Mouse (Mus musculus): ENCODE measurements around the gene Aldh4a1.

Aldh4a1 gene

DNA sequence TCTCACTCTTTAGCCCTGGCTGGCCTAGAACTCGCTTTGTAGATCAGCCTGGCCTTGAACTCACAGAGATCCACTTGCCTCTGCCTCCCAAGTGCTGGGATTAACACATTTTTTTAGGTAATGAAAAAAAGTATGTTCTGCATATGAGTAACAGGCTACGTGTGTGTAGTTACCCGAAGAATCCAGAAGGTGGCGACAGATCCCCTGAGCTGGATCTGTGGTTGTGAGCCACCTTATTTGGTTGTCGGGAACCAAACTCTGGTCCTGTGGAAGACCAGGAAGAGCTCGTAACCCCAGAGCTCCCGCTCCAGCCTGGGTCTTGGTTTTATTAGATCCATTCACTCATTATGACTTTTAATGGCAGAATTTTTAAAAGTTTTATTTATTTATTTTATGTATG lies 24.2 kb downstream of the Aldh4a1 start:
- in situ Hi-C loops (cut with MboI; ENCODE audit: unreplicated experiment in 2 of 2), result loop anchor here (5.0 to 25.0 kb wide), 6 partner anchors 35 to 1090 kb away; partner anchors contain the start of genes Htr6 (in 1 of the 2), Nbl1 (in 1 of the 2) and Padi6 (in 1 of the 2)

DNA sequence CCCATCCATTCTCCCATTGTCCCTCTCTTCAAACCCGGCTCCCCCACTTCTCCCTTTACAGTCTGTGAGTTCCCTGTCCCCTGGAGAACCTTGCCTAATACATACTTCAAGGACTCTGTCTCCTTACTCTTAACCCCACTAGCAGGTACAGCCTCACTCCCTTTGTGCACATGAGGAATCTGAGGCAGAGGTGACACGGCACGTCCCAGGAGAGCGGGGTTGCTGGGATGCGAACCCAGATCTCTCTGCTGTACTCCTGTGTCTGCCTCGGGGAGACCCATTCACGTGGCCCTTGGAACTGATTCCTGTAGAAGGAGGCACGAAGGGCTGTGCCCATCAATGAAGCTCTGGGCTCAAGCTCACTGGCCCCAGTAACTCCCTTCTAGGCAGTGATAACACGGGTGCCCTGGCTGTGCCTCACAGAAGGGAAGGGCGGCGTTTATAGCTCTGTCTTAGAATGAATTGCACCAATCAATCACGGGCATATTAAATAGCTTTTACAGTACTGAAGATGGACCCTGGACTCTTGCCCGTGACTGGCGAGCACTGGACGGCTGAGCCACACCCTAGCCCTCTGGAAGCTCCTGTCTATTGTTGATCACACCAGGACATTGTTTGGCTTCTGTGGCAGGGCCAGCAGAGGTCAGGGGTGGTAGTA lies 27.5 kb downstream of the Aldh4a1 start:
- in situ Hi-C loops (cut with MboI; ENCODE audit: unreplicated experiment in 2 of 2), result loop anchor here in 1 of 2 experiments (25.0 kb wide), 1 partner anchor 912 kb away; no protein-coding TSS in a partner anchor

DNA sequence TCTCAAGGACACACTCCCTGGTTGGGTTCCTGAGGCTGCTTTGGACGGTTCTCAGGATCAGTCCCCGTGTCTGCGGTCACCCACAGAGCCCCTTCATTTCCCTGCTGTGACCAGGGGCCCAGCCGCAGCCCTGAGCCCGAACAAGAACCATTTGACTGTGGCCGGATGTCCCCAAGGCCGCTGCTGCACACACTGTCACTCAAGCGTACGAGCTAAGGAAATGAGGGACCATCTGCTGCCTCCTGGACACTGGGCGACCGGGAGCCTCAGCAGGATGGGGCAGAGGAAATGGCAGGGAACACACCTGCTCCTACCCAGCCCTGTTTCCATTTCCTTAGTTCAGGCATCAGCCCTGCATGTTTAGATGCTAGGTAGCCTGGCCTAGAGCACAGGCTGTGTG lies 28.2 kb downstream of the Aldh4a1 start:
- in situ Hi-C loops (cut with MboI; ENCODE audit: unreplicated experiment in 2 of 2), result loop anchor here in 1 of 2 experiments (25.0 kb wide), 1 partner anchor 911 kb away; no protein-coding TSS in a partner anchor

DNA sequence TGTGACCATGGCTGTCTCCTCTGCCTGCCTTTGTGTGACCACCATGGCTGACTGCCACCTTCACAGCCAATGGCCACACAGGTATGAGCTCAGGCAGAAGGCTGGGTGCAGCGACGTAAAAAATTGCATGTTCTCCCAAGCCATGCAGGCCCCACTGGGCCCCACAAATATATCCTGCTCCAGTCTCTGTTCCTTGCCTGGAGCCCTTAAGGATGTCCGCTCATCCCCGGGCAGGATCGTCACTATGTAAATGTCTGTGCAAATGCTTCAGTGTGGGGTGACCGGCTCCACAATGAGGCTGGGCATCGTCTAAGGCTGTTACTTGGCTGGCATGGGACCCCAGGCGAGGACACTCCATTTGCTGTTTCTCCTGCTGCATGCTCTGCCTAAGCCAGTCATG lies 30.6 kb downstream of the Aldh4a1 start, which contains the start of gene Tas1r2:
Tas1r2 (plus strand) TSS at position 301 of the 400 bp plus-strand sequence.
- in situ Hi-C loops (cut with MboI; ENCODE audit: unreplicated experiment in 2 of 2), result loop anchor here in 1 of 2 experiments (25.0 kb wide), 1 partner anchor 909 kb away; no protein-coding TSS in a partner anchor

DNA sequence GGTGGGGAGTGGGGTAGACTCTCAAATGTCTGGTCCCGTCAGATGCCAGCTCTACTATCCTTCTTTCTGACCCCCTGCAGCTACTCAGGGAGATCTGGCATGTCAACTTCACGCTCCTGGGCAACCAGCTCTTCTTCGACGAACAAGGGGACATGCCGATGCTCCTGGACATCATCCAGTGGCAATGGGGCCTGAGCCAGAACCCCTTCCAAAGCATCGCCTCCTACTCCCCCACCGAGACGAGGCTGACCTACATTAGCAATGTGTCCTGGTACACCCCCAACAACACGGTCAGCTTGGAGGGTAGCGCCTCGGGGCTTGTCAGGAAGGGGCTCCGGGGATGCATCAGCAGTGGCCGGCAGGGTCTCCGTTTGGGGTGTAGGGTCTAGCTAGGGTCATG lies 39.2 kb downstream of the Aldh4a1 start:
- in situ Hi-C loops (cut with MboI; ENCODE audit: unreplicated experiment in 2 of 2), result loop anchor here in 1 of 2 experiments (25.0 kb wide), 1 partner anchor 900 kb away; no protein-coding TSS in a partner anchor

DNA sequence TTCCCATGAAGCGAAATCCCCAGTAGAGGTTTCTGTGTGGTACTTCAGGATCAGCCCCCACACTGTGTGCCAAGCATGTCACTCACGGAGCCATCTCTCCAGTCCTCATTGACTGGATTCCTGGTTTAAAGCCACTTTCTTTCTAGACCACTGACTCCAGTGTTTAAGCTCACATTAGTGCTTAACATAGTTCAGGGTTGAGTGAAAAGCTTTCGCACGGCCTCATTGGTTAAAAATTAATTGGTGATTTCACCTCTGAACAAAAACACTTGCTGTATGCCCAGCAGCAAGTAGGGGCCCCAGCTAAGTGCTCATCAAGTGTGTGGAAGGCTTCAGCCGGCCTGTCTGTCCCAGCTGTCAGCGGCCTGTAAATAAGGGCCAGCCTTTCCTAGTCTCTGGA lies 45.0 kb downstream of the Aldh4a1 start:
- in situ Hi-C loops (cut with MboI; ENCODE audit: unreplicated experiment in 2 of 2), result loop anchor here in 1 of 2 experiments (25.0 kb wide), 1 partner anchor 895 kb away; no protein-coding TSS in a partner anchor

DNA sequence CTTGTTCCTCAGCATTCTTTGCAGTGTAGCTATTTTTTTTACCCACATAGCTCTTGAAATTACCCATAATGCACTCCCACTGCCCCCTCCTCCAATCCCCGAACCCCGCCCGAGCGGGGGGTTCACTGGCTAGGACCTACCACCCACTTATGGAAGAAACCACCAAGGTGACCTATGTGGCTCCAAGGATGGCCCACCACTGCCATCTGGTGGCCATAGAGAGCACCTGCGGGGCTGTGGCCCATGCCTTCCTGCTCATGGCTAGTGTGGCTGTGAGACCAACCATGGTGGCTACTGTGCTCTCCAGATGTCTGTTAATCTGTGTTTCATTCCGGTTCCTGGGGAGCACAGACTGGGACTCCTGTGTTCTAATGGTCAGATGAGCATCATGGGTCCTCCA lies 47.2 kb downstream of the Aldh4a1 start:
- in situ Hi-C loops (cut with MboI; ENCODE audit: unreplicated experiment in 2 of 2), result loop anchor here in 1 of 2 experiments (25.0 kb wide), 1 partner anchor 892 kb away; no protein-coding TSS in a partner anchor

DNA sequence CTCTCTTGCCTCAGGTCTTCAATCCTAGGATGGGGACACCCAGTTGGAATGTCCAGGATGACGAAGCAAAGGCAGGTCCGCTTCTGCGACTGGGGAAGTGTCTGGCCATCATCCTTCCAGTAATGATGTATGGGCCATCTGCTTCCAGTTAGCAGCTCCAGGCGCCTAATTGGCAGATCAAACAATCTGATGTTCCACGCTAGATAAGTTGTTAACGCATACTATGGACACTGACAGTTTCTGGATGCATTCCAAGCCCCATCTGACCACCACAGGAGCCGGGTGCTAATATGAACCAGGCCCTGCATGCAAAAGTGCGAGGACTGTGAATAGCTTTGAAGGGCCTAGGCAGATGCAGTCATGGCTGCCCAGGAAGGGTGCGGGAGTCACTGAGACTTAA lies 53.0 kb downstream of the Aldh4a1 start:
- in situ Hi-C loops (cut with MboI; ENCODE audit: unreplicated experiment in 2 of 2), result loop anchor here in 1 of 2 experiments (25.0 kb wide), 1 partner anchor 1212 kb away; no protein-coding TSS in a partner anchor

DNA sequence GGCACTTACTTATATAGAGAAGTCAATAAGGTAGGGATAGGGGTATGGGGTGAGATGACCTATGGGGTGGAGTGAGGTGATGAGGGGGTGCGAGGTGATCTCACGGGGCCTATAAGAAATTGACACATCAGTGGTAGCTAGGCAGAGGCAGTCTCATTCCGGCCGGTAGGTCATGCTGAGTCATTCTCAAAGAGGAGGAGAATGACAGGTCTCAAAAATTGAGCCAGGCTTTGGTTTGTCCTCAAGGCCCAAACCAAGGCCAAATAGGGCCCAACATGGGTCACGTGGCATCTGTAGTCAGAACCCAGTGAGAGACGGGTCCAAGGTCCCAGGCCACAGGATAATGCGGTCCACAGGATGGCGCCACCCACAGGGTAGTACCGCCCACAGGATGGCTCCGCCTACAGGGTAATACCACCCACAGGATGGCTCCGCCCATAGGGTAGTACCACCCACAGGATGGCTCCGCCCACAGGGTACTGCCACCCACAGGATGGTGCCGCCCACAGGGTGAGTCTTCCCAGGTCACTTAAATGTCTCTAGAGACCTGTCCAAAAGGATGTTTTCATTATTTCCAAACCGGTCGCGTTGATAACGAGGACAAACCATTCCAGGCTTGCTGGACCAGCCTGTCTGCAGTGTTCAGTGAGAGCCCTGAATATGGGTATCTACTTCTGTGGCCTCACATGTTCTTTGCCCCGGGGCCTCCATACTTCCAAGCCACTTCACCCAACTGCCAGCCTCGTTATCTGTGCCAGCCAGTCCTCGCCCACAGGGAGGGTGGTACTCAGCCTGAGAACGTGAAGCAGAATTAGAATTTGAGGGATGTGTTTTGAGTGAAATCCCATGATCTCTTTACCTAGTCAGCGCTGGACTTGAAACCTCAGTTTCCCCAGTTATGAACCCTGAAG lies 61.3 kb downstream of the Aldh4a1 start:
- in situ Hi-C loops (cut with MboI; ENCODE audit: unreplicated experiment in 2 of 2), result loop anchor here (5.0 to 25.0 kb wide), 3 partner anchors 37 to 1203 kb away; no protein-coding TSS in a partner anchor

DNA sequence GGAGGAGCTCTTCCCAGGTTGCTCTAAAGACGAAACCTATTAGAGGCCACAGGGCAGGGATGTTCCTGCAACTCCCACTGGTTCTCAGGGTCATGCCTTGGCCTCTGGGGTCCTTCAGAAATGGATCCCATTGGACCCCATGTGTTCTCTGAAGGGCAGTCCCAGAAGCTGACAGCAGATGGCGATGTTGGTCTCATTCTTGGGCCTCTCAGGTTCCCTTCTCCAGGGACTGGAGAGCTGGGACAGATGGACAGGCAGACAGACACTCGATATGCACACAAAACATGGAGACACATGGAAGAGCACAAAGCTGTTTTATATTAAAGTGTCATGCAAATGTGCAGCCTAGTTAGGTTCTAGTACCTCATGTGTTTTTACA lies 62.0 kb downstream of the Aldh4a1 start:
- in situ Hi-C loops (cut with MboI; ENCODE audit: unreplicated experiment in 2 of 2), result loop anchor here (5.0 to 25.0 kb wide), 3 partner anchors 37 to 1203 kb away; no protein-coding TSS in a partner anchor

DNA sequence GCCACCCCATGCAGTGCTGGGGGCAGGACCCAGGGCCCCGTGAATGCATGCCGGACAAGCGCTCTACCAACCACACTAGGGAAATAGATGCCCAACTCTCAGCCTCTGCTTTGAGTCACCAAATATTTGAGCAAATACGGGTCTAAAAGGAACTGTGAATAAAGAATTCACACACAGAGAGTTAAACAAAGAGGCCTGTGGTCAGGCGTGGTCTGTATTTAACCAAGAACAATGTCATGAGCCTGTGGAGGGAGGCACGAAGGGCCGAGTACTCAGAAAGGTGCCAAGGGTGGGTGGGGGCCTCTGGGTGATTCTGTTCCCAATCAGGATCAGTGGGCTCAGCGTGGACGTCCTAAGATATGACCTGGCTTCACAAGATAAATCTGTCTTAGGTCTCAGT lies 65.4 kb downstream of the Aldh4a1 start:
- in situ Hi-C loops (cut with MboI; ENCODE audit: unreplicated experiment in 2 of 2), result loop anchor here in 1 of 2 experiments (25.0 kb wide), 1 partner anchor 1199 kb away; no protein-coding TSS in a partner anchor

DNA sequence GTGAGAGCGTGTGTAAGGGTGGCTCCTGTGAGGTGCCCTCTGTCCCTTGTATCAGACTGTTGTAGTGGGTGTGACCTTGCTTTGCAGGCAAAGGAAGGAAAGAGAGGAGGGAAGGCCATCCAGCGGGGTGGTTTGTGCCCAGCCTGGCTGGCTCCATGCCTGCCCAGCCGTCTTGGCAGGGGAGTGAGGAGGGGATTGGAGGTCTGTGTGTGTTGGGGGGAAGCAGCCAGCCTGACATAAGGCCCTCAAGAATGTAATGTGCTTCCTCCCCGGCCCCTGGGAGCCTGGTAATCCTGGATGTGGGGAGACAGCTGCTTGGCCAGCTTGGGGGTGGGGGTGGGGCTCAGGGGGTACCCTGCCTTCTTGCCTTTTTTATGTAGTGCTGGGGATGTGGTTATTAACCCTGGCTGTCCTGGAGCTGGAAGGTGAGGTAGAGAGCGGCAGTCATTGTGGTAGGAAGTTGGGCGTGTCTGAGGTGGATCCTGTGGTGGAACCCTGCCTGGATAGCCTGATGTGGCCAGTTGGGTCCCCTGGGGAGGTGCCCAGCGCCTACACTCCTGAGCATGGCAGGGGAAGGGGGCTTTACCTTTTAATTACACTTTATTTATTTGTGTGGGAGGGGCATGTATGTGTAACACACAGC lies 67.1 kb downstream of the Aldh4a1 start:
- in situ Hi-C loops (cut with MboI; ENCODE audit: unreplicated experiment in 2 of 2), result loop anchor here in 1 of 2 experiments (25.0 kb wide), 1 partner anchor 1198 kb away; no protein-coding TSS in a partner anchor

DNA sequence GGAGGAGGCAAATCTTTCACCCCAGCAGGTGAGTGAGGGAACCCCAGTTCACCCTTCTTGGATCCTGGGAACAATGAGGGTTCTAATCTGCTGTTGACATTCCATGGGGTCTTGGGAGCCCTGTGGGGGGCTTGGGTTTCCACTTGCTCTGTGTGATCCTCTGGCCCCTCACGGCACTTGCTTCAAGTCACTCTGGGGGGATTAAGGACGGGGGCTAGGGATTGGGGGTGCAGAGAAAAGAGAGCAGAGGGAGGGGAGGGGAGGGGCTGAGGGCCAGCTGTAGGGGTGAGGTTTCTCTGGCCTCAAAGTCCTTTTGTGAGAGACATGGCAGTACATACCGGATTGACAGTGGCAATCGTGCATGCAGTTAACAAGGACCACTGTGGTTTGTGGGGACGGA lies 70.6 kb downstream of the Aldh4a1 start:
- in situ Hi-C loops (cut with MboI; ENCODE audit: unreplicated experiment in 2 of 2), result loop anchor here in 1 of 2 experiments (25.0 kb wide), 1 partner anchor 1194 kb away; no protein-coding TSS in a partner anchor

DNA sequence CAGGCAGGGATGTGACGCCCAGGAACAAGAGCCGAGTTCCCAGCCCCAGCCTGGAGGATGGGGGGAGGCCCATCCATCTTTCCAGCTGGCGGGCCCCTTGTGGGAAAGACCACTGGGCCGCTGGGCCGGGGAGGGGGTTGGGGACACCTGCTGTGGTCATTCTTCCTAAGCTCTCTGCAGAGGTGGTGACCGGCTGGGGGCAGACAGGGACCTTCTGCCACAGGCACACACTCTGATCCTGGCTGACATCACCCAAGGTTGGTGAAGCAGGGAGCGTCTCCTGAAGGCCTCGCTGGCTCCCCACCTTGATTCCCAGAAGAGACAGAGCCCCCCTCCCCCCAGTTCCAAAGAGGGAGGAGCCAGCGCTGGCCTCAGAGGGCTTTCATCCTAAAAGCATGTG lies 75.1 kb downstream of the Aldh4a1 start:
- in situ Hi-C loops (cut with MboI; ENCODE audit: unreplicated experiment in 2 of 2), result loop anchor here in 1 of 2 experiments (25.0 kb wide), 1 partner anchor 1190 kb away; no protein-coding TSS in a partner anchor

DNA sequence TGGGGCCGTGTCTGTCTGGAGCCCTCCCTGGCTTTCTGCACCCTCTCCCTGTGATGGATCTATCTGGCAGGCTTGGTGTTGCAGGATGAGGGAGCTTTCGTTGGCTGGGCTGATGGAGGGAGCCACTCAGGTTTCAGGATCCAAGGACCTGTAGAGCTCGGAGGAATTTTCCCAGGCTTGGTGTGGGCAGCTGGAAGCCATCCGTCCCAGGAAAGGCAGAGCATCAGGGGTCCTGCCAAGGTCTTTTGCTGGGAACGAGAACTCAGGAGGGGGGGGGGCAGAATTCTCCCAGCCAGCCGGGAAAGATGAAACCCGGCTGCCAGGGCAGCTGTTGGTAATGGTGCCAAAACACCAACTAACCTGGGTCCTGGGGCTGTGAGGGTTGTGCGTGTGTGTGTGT lies 75.9 kb downstream of the Aldh4a1 start:
- in situ Hi-C loops (cut with MboI; ENCODE audit: unreplicated experiment in 2 of 2), result loop anchor here in 1 of 2 experiments (25.0 kb wide), 1 partner anchor 1189 kb away; no protein-coding TSS in a partner anchor

Data from v-Abl transformed pro-B cells (cell line).